Mouse (Mus musculus) forebrain, postnatal 0 days (tissue): ENCODE measurements around the gene Med21. TPM values are rescaled to one million over a fixed set of nuclear protein-coding genes. Genes with fewer than 3 reads are reported as not detected.

Source experiments
- ATAC-seq: fragments of 200-750 bp; cut with Nextera tagmentation; 2 replicates; pipeline ENCODE4 v1.8.0; 2017; ENCODE audit warnings: mild to moderate bottlenecking, moderate library complexity
- DNase-seq: peaks from one replicate; pipeline ENCODE4 v3.0.0-alpha.2; 2015
- H3K27ac ChIP-seq: fragments of 300-500 bp; sonication (generic); 2 replicates; pipeline ENCODE4 v1.5.1; 2014; ENCODE audit warnings: low read depth, mild to moderate bottlenecking, antibody characterized with exemption, low read length, moderate library complexity, mixed read lengths
- H3K27me3 ChIP-seq: fragments of 300-500 bp; sonication (generic); 2 replicates; pipeline ENCODE4 v1.6.1; 2014; ENCODE audit warnings: mild to moderate bottlenecking, low read length, mixed read lengths; ENCODE audit not compliant: insufficient read depth
- H3K36me3 ChIP-seq: fragments of 300-500 bp; sonication (generic); 2 replicates; pipeline ENCODE4 v1.6.1; 2014; ENCODE audit warnings: mild to moderate bottlenecking, moderate library complexity; ENCODE audit not compliant: insufficient read depth
- H3K4me1 ChIP-seq: fragments of 300-500 bp; sonication (generic); 2 replicates; pipeline ENCODE4 v1.6.1; 2014; ENCODE audit warnings: antibody characterized with exemption; ENCODE audit not compliant: insufficient read depth
- H3K4me2 ChIP-seq: fragments of 300-500 bp; sonication (generic); 2 replicates; pipeline ENCODE4 v1.6.1; 2014; ENCODE audit warnings: low read depth, mild to moderate bottlenecking, moderate library complexity
- H3K4me3 ChIP-seq: fragments of 300-500 bp; sonication (generic); 2 replicates; pipeline ENCODE4 v1.5.1; 2014; ENCODE audit warnings: low read depth, low read length, mixed read lengths
- H3K9ac ChIP-seq: fragments of 300-500 bp; sonication (generic); 2 replicates; pipeline ENCODE4 v1.6.1; 2014; ENCODE audit warnings: mild to moderate bottlenecking
- H3K9me3 ChIP-seq: fragments of 300-500 bp; sonication (generic); 2 replicates; pipeline ENCODE4 v1.6.1; 2016; ENCODE audit warnings: low read length
- CTCF ChIP-seq: sonication (generic); IDR thresholded peaks from 2 replicates; pipeline ENCODE4 v1.5.1; 2016; ENCODE audit warnings: antibody characterized with exemption, control low read depth, low read depth
- WGBS: fragments of 180-500 bp; shearing (Covaris S2); extraction: QIAGEN DNeasy Blood & Tissue Kit; methylation state at CpG from one replicate; pipeline ENCODE4 v1.1.7; 2014; 5-methylcytosine and 5-hydroxymethylcytosine counted together
- polyA plus RNA-seq: library from polyadenylated mRNA; unstranded; fragments of >200 nt; fragmentation: Nextera tagmentation; extraction: Ambion mirVana; gene quantifications from 2 replicates; pipeline ENCODE4 v1.2.1, GENCODE M21; 2015
- total RNA-seq: library from RNA; depleted of rRNA; stranded (reverse); fragments of >200 nt; gene quantifications from 2 replicates; pipeline ENCODE4 v1.2.3, GENCODE M21; 2014

Med21 gene
- total and polyA plus RNA-seq, 2 experiments from 2014 or later = 65.2 to 112 TPM

GRCm38 (mm10) chr6:146640068-146640965 is 2.0 kb upstream of the Med21 start:
- Histone ChIP-seq H3K27me3 (no peaks in the 10 kb centered on the region), H3K4me3 (no peak overlapping the region), H3K9me3 (no peaks in the 10 kb centered on the region), H3K36me3 (no peaks in the 10 kb centered on the region), H3K27ac (no peak overlapping the region), H3K4me1 (peaks cover 6% of the 10 kb centered on the region), H3K4me2 (no peak overlapping the region), H3K9ac (no peak overlapping the region)
- DNase-seq (no peak), ATAC-seq (no peak)
- TF ChIP-seq CTCF = no peak
- 90% methylated on average over 7 of the region's 7 CpGs for WGBS

GRCm38 (mm10) chr6:146640991-146641390 is 1.4 kb upstream of the Med21 start:
- no peak overlapping the region for H3K4me2 ChIP-seq
- no peak for DNase-seq
- no peak overlapping the region for H3K4me3 ChIP-seq
- no peaks in the 10 kb centered on the region for H3K36me3 ChIP-seq
- no peak overlapping the region for H3K27ac ChIP-seq
- TF ChIP-seq CTCF = no peak
- H3K4me1 ChIP-seq = peaks cover 6% of the 10 kb centered on the region
- WGBS = 87% methylated on average over 6 of the region's 6 CpGs
- no peaks in the 10 kb centered on the region for H3K27me3 ChIP-seq
- no peak for ATAC-seq
- H3K9me3 ChIP-seq = no peaks in the 10 kb centered on the region
- no peak overlapping the region for H3K9ac ChIP-seq

- ATAC-seq (0 out of 2 replicates have a peak, but pooled peaks have one; percentile 0), DNase-seq (no peak)
- H3K36me3 ChIP-seq = no peaks in the 10 kb centered on the region
- H3K9ac ChIP-seq = peak overlapping the region; percentile 42; the same call in 1 of the 2 replicates
- H3K27me3 ChIP-seq = no peaks in the 10 kb centered on the region
- H3K4me2 ChIP-seq = peak overlapping the region; percentile 95
- 69% methylated on average over 11 of the region's 11 CpGs for WGBS
- peak overlapping the region; percentile 74 for H3K4me3 ChIP-seq
- peaks cover 6% of the 10 kb centered on the region for H3K4me1 ChIP-seq
- no peaks in the 10 kb centered on the region for H3K9me3 ChIP-seq
- no peak for TF ChIP-seq CTCF
- H3K27ac ChIP-seq = 0 out of 2 replicates have a peak overlapping the region, but pooled peaks have one; percentile 23
These were observed 631 bp upstream of the Med21 start for GRCm38 (mm10) chr6:146641621-146642210.

GRCm38 (mm10) chr6:146643184-146643570 is 830 bp downstream of the Med21 start:
- Histone ChIP-seq H3K27me3 (no peaks in the 10 kb centered on the region), H3K4me1 (peaks cover 6% of the 10 kb centered on the region), H3K4me3 (peak overlapping the region; percentile 74), H3K9me3 (no peaks in the 10 kb centered on the region), H3K36me3 (no peaks in the 10 kb centered on the region), H3K9ac (peak overlapping the region; percentile 68), H3K27ac (peak overlapping the region; percentile 83; the same call in 1 of the 2 replicates), H3K4me2 (peak overlapping the region; percentile 95)
- 42% methylated on average over 11 of the region's 11 CpGs for WGBS
- DNase-seq (no peak), ATAC-seq (no peak)
- no peak for TF ChIP-seq CTCF

GRCm38 (mm10) chr6:146650013-146650412 is 7.7 kb downstream of the Med21 start:
- Histone ChIP-seq H3K9me3 (no peaks in the 10 kb centered on the region), H3K4me1 (no peaks in the 10 kb centered on the region), H3K27me3 (no peaks in the 10 kb centered on the region), H3K36me3 (peaks cover 12% of the 10 kb centered on the region), H3K27ac (no peak overlapping the region), H3K9ac (no peak overlapping the region), H3K4me3 (no peak overlapping the region), H3K4me2 (no peak overlapping the region)
- 90% methylated on average over 2 of the region's 2 CpGs for WGBS
- DNase-seq = no peak
- no peak for ATAC-seq
- no peak for TF ChIP-seq CTCF

- DNase-seq (no peak), ATAC-seq (no peak)
- no peaks in the 10 kb centered on the region for H3K4me1 ChIP-seq
- no peaks in the 10 kb centered on the region for H3K27me3 ChIP-seq
- no peaks in the 10 kb centered on the region for H3K9me3 ChIP-seq
- H3K36me3 ChIP-seq = peaks cover 12% of the 10 kb centered on the region
- TF ChIP-seq CTCF = no peak
- no peak overlapping the region for H3K27ac ChIP-seq
- H3K4me3 ChIP-seq = no peak overlapping the region
- no peak overlapping the region for H3K4me2 ChIP-seq
- no peak overlapping the region for H3K9ac ChIP-seq
These were observed 9.1 kb downstream of the Med21 start for GRCm38 (mm10) chr6:146651431-146651830.

- ATAC-seq = no peak
- peaks cover 12% of the 10 kb centered on the region for H3K36me3 ChIP-seq
- no peak for DNase-seq
- no peaks in the 10 kb centered on the region for H3K27me3 ChIP-seq
- no peak overlapping the region for H3K27ac ChIP-seq
- WGBS = 72% methylated on average over 3 of the region's 3 CpGs
- H3K9me3 ChIP-seq = no peaks in the 10 kb centered on the region
- no peak overlapping the region for H3K4me2 ChIP-seq
- no peak overlapping the region for H3K4me3 ChIP-seq
- TF ChIP-seq CTCF = no peak
- no peak overlapping the region for H3K9ac ChIP-seq
- no peaks in the 10 kb centered on the region for H3K4me1 ChIP-seq
These were observed 10.8 kb downstream of the Med21 start for GRCm38 (mm10) chr6:146653197-146653596.
